19 mouse cellular contexts compared by ENCODE assay signal in genomic region chr6:83277151-83277550, GRCm38 (mm10).
"Had no signal": no experiment of that assay in that cellular context is flagged by ENCODE, and none has a peak within 500 bp of the region (broad histone marks: within the 10 kb centered on the region; RNA-seq: fewer than 3 reads in every experiment).

No protein-coding gene starts in this region.

- H3K4me1 ChIP-seq: liver, embryonic 15.5 days; midbrain, embryonic 13.5 days; neural tube, embryonic 12.5 days; neural tube, embryonic 15.5 days had no signal

- H3K4me2 ChIP-seq: liver, embryonic 11.5 days; liver, embryonic 15.5 days; midbrain, embryonic 13.5 days; neural tube, embryonic 12.5 days; neural tube, embryonic 15.5 days had no signal

- H3K9me3 ChIP-seq: neural tube, embryonic 12.5 days; neural tube, embryonic 15.5 days had no signal

- H3K36me3 ChIP-seq: liver, embryonic 15.5 days; midbrain, embryonic 13.5 days; neural tube, embryonic 12.5 days; neural tube, embryonic 15.5 days had no signal

- DNase-seq: kidney, adult 18-20 months; layer of hippocampus, postnatal 36 days; lung, adult 2 months; lung, postnatal 14 days; lung, postnatal 4 days; right cerebral cortex, adult 18-20 months; right cerebral cortex, postnatal 14 days; right cerebral cortex, postnatal 4 days; thymus, adult 2 months; thymus, postnatal 14 days; thymus, postnatal 4 days had no signal

- H3K27ac ChIP-seq: kidney, postnatal 0 days; left cerebral cortex, adult 2 months; liver, embryonic 15.5 days; midbrain, embryonic 13.5 days; neural tube, embryonic 12.5 days; neural tube, embryonic 15.5 days; stomach, postnatal 0 days had no signal

- H3K9ac ChIP-seq: liver, embryonic 15.5 days; midbrain, embryonic 13.5 days; neural tube, embryonic 12.5 days; neural tube, embryonic 15.5 days had no signal

- H3K27me3 ChIP-seq: midbrain, embryonic 13.5 days; neural tube, embryonic 12.5 days; neural tube, embryonic 15.5 days had no signal

- H3K4me3 ChIP-seq: left cerebral cortex, adult 2 months; liver, embryonic 15.5 days; midbrain, embryonic 13.5 days; neural tube, embryonic 12.5 days; neural tube, embryonic 15.5 days had no signal
